Mouse (Mus musculus): ENCODE results near the gene Rtf1. TPM values are rescaled to one million over a fixed set of nuclear protein-coding genes. Genes with fewer than 3 reads are reported as not detected.
A peak's percentile ranks its signal among the peaks of the same experiment; 100 is the strongest.
"Not testable (repeated sequence)": the region's sequence is repeated elsewhere in the genome, so short reads cannot be mapped to it uniquely, and the experiment has no call there.

Gene Rtf1
- total RNA-seq (2021) = 10 to 100 TPM; 24.6 to 27.3 TPM

GRCm38 (mm10) chr2:119674525-119675214 lies at the start of gene Rtf1:
Rtf1 (plus strand) TSS chr2:119675068.
- DNase-seq = peak; percentile 96 to 97
- intact Hi-C loops (cut with DNase I) = loop anchor here (1.0 kb wide), 1 partner anchor 127 kb away; the partner anchor contains the start of genes Chp1 and Exd1

GRCm38 (mm10) chr2:119636781-119637180 lies 38.1 kb upstream of the Rtf1 start:
- intact Hi-C loops (cut with DNase I) = loop anchor here (5.0 kb wide), 1 partner anchor 94 kb away; no protein-coding TSS in a partner anchor
- DNase-seq = no peak

- no peak for DNase-seq
- intact Hi-C loops (cut with DNase I) = no loop called here
Observed at GRCm38 (mm10) chr2:119641214-119641912, 33.5 kb upstream of the Rtf1 start.

- intact Hi-C loops (cut with DNase I) = no loop called here
- DNase-seq = no peak
Observed at GRCm38 (mm10) chr2:119644254-119644653, 30.6 kb upstream of the Rtf1 start.

- intact Hi-C loops (cut with DNase I) = loop anchor here (5.0 kb wide), 1 partner anchor 115 kb away; the partner anchor contains the start of genes Chp1 and Exd1
- DNase-seq = peak; percentile 87 to 93
Observed at GRCm38 (mm10) chr2:119662220-119663182, 12.4 kb upstream of the Rtf1 start, which contains the start of gene Ndufaf1. Ndufaf1 (minus strand) TSS chr2:119662827.

GRCm38 (mm10) chr2:119665744-119666143 lies 9.1 kb upstream of the Rtf1 start:
- DNase-seq; intact Hi-C loops (cut with DNase I): not testable (repeated sequence)

- peak in 1 of 2 experiments; percentile 21 for DNase-seq
- intact Hi-C loops (cut with DNase I) = no loop called here
Observed at GRCm38 (mm10) chr2:119669010-119669409, 5.9 kb upstream of the Rtf1 start.

GRCm38 (mm10) chr2:119675215-119675784 lies 432 bp downstream of the Rtf1 start:
- intact Hi-C loops (cut with DNase I) = no loop called here
- no peak for DNase-seq

- intact Hi-C loops (cut with DNase I) = no loop called here
- no peak for DNase-seq
Observed at GRCm38 (mm10) chr2:119675831-119676230, 963 bp downstream of the Rtf1 start.

- intact Hi-C loops (cut with DNase I) = no loop called here
- no peak for DNase-seq
Observed at GRCm38 (mm10) chr2:119683706-119684105, 8.8 kb downstream of the Rtf1 start.

- no peak for DNase-seq
- intact Hi-C loops (cut with DNase I) = no loop called here
Observed at GRCm38 (mm10) chr2:119692003-119692701, 17.3 kb downstream of the Rtf1 start.

GRCm38 (mm10) chr2:119694826-119695225 lies 20.0 kb downstream of the Rtf1 start:
- DNase-seq = no peak
- intact Hi-C loops (cut with DNase I) = no loop called here

- no peak for DNase-seq
- intact Hi-C loops (cut with DNase I) = no loop called here
Observed at GRCm38 (mm10) chr2:119696111-119696510, 21.2 kb downstream of the Rtf1 start.

GRCm38 (mm10) chr2:119698472-119698871 lies 23.6 kb downstream of the Rtf1 start:
- intact Hi-C loops (cut with DNase I) = no loop called here
- DNase-seq = no peak

GRCm38 (mm10) chr2:119699962-119700361 lies 25.1 kb downstream of the Rtf1 start:
- intact Hi-C loops (cut with DNase I) = no loop called here
- no peak for DNase-seq

GRCm38 (mm10) chr2:119703171-119703570 lies 28.3 kb downstream of the Rtf1 start:
- intact Hi-C loops (cut with DNase I) = no loop called here

GRCm38 (mm10) chr2:119707676-119708075 lies 32.8 kb downstream of the Rtf1 start:
- intact Hi-C loops (cut with DNase I) = no loop called here
- DNase-seq = no peak

More at GRCm38 (mm10) chr2:119703171-119703570, 28.3 kb downstream of the Rtf1 start:
- no peak for DNase-seq

- intact Hi-C loops (cut with DNase I) = no loop called here
- no peak for DNase-seq
Observed at GRCm38 (mm10) chr2:119710011-119710410, 35.1 kb downstream of the Rtf1 start.

GRCm38 (mm10) chr2:119715868-119716267 lies 41.0 kb downstream of the Rtf1 start:
- intact Hi-C loops (cut with DNase I); DNase-seq: not testable (repeated sequence)

- intact Hi-C loops (cut with DNase I) = no loop called here
- DNase-seq = no peak
Observed at GRCm38 (mm10) chr2:119721070-119721469, 46.2 kb downstream of the Rtf1 start.
